In genomic region chr1:38766254-38766653, GRCm38 (mm10) we compare ENCODE assay signal across 12 mouse cellular contexts.
A peak's percentile ranks its signal among the peaks of the same experiment; 100 is the strongest.
DNase-seq lines count a peak whose midpoint lies in the region; ATAC-seq lines count a peak whose summit lies in the region.
"Had no signal": no experiment of that assay in that cellular context is flagged by ENCODE, and none has a peak within 500 bp of the region (broad histone marks: within the 10 kb centered on the region; RNA-seq: fewer than 3 reads in every experiment).

No protein-coding gene starts in this region.

- ATAC-seq in kidney, embryonic 16.5 days (ENCODE audit: low FRiP score, low TSS enrichment): 0 out of 2 replicates have a peak, but pooled peaks have one; percentile 14
- peak; percentile 31 for ATAC-seq in embryonic facial prominence, embryonic 11.5 days (replicated peaks; ENCODE audit: insufficient number of reproducible peaks, low FRiP score, low TSS enrichment, low read depth)
- ATAC-seq in limb, embryonic 12.5 days (ENCODE audit: insufficient number of reproducible peaks, insufficient read depth, low FRiP score, low TSS enrichment, low read depth): no peak

- H3K9ac ChIP-seq in kidney, embryonic 16.5 days (replicated peaks; ENCODE audit: low read length): no peak overlapping the region
- no peak overlapping the region for H3K9ac ChIP-seq in embryonic facial prominence, embryonic 11.5 days (replicated peaks; ENCODE audit: low read length)
- no peak overlapping the region for H3K9ac ChIP-seq in limb, embryonic 12.5 days (replicated peaks)
- H3K9ac ChIP-seq: hindbrain, embryonic 15.5 days had no signal

- H3K27ac ChIP-seq in kidney, embryonic 16.5 days (ENCODE audit: low read length): peak overlapping the region; percentile 81
- H3K27ac ChIP-seq in embryonic facial prominence, embryonic 11.5 days (replicated peaks; ENCODE audit: low read depth, low read length): 0 out of 2 replicates have a peak overlapping the region, but pooled peaks have one; percentile 22
- H3K27ac ChIP-seq in limb, embryonic 12.5 days: peak overlapping the region; percentile 89

- H3K27me3 ChIP-seq in kidney, embryonic 16.5 days (ENCODE audit: insufficient read depth, low read length): no peaks in the 10 kb centered on the region
- H3K27me3 ChIP-seq in embryonic facial prominence, embryonic 11.5 days (ENCODE audit: control insufficient read depth, insufficient read depth, low read length): no peaks in the 10 kb centered on the region
- H3K27me3 ChIP-seq in limb, embryonic 12.5 days: no peaks in the 10 kb centered on the region
- H3K27me3 ChIP-seq: hindbrain, embryonic 15.5 days had no signal

- WGBS in kidney, embryonic 16.5 days: 25% methylated on average over 4 of the region's 4 CpGs
- WGBS in embryonic facial prominence, embryonic 11.5 days: 41% methylated on average over 4 of the region's 4 CpGs
- WGBS in limb, embryonic 12.5 days: 32% methylated on average over 4 of the region's 4 CpGs

- DNase-seq in kidney, adult 11 months: no peak
- DNase-seq in embryo, embryonic 11 days: peak; percentile 43
- peak; percentile 24 for DNase-seq in embryonic facial prominence, embryonic 11.5 days (ENCODE audit: low spot score)
- no peak for DNase-seq in natural killer cell, adult 2 months (ENCODE audit: low spot score in 2 of 2)
- no peak for DNase-seq in MN1 (ENCODE audit: low spot score)
- no peak for DNase-seq in cerebellum, adult 9-11 months
- DNase-seq: cerebellum, adult 11-12 months; right cerebral cortex, adult 18-20 months; thymus, adult 2 months had no signal

- H3K9me3 ChIP-seq in kidney, embryonic 16.5 days (ENCODE audit: low read length): no peaks in the 10 kb centered on the region
- H3K9me3 ChIP-seq in embryonic facial prominence, embryonic 11.5 days (replicated peaks; ENCODE audit: control insufficient read depth, low read length): no peaks in the 10 kb centered on the region
- no peaks in the 10 kb centered on the region for H3K9me3 ChIP-seq in limb, embryonic 12.5 days
- H3K9me3 ChIP-seq: hindbrain, embryonic 15.5 days had no signal

- H3K4me1 ChIP-seq in kidney, embryonic 16.5 days (ENCODE audit: insufficient read depth, low read length): peaks cover 16% of the 10 kb centered on the region
- no peaks in the 10 kb centered on the region for H3K4me1 ChIP-seq in embryonic facial prominence, embryonic 11.5 days (ENCODE audit: control insufficient read depth, insufficient read depth, low read length)
- H3K4me1 ChIP-seq in limb, embryonic 12.5 days (replicated peaks): peaks cover 71% of the 10 kb centered on the region

- no peaks in the 10 kb centered on the region for H3K36me3 ChIP-seq in kidney, embryonic 16.5 days (ENCODE audit: insufficient read depth, low read length)
- no peaks in the 10 kb centered on the region for H3K36me3 ChIP-seq in embryonic facial prominence, embryonic 11.5 days (replicated peaks; ENCODE audit: control insufficient read depth, insufficient read depth, low read depth, low read length)
- H3K36me3 ChIP-seq in limb, embryonic 12.5 days: no peaks in the 10 kb centered on the region
- H3K36me3 ChIP-seq: hindbrain, embryonic 15.5 days had no signal

- H3K4me3 ChIP-seq in kidney, embryonic 16.5 days (ENCODE audit: low read length): no peak overlapping the region
- H3K4me3 ChIP-seq in embryonic facial prominence, embryonic 11.5 days (ENCODE audit: low read depth, low read length): no peak overlapping the region
- H3K4me3 ChIP-seq in limb, embryonic 12.5 days (replicated peaks): no peak overlapping the region
- H3K4me3 ChIP-seq: hindbrain, embryonic 15.5 days had no signal

- H3K4me2 ChIP-seq in kidney, embryonic 16.5 days (replicated peaks; ENCODE audit: low read depth, low read length): no peak overlapping the region
- H3K4me2 ChIP-seq in embryonic facial prominence, embryonic 11.5 days (ENCODE audit: low read depth, low read length): no peak overlapping the region
- peak overlapping the region; percentile 55; the same call in 1 of the 2 replicates for H3K4me2 ChIP-seq in limb, embryonic 12.5 days

Comparison
In these comparisons a context has a peak if more than half of its experiments do, and no peak if none do; other contexts are left out.
1. H3K27ac ChIP-seq: peak in every context shown above with its lines; median percentile 89 in limb, embryonic 12.5 days; 81 in kidney, embryonic 16.5 days; 22 in embryonic facial prominence, embryonic 11.5 days.
2. DNase-seq: peak in embryo, embryonic 11 days (single experiment) and embryonic facial prominence, embryonic 11.5 days (single experiment); none in kidney, adult 11 months (single experiment), natural killer cell, adult 2 months (0 of 2), MN1 (single experiment) and cerebellum, adult 9-11 months (single experiment).